Mouse (Mus musculus) spleen, adult 2 months (tissue): Measurements from ENCODE around the gene Rad23b.

Source experiments
- CTCF ChIP-seq: fragments of 200-500 bp; IDR thresholded peaks from 2 replicates; pipeline ENCODE4 v1.5.1; 2011; ENCODE audit warnings: mild to moderate bottlenecking, inconsistent platforms; ENCODE audit not compliant: insufficient read depth, insufficient read length, insufficient replicate concordance; ENCODE audit errors: extremely low read depth
- POLR2A ChIP-seq: fragments of 200-500 bp; IDR thresholded peaks from 2 replicates; pipeline ENCODE4 v1.6.1; 2011; ENCODE audit warnings: low read depth, low read length, inconsistent platforms

GRCm38 (mm10) chr4:55351037-55351436, 1.2 kb downstream of the Rad23b start:
- no peak for TF ChIP-seq CTCF
- no peak for TF ChIP-seq POLR2A
